Mouse (Mus musculus): Measurements from ENCODE around the gene Lrrtm4.

GRCm38 (mm10) chr6:80470546-80470945, 451.9 kb downstream of the Lrrtm4 start:
- TF ChIP-seq CTCF (IDR thresholded peaks at IDR 0.05; ENCODE audit: low read depth, low read length) (no peak), EP300 (IDR thresholded peaks at IDR 0.05; ENCODE audit: insufficient read depth, low read depth, low read length) (no peak), POLR2A (IDR thresholded peaks at IDR 0.05; ENCODE audit: insufficient read depth, low read length) (no peak)

Measured in ES-Bruce4 (cell line).